Mouse (Mus musculus) erythroblast, embryonic 14.5 days (primary cell): Measurements from ENCODE around the gene Arnt.

ENCODE experiments used
- GATA1 ChIP-seq: IDR thresholded peaks from 2 replicates; pipeline ENCODE4 v1.6.1; 2012; ENCODE audit warnings: low read length, inconsistent platforms, mixed read lengths
- TAL1 ChIP-seq: IDR thresholded peaks from 3 replicates; pipeline ENCODE4 v1.6.1; 2012; ENCODE audit warnings: low read length, inconsistent platforms, mixed read lengths

DNA sequence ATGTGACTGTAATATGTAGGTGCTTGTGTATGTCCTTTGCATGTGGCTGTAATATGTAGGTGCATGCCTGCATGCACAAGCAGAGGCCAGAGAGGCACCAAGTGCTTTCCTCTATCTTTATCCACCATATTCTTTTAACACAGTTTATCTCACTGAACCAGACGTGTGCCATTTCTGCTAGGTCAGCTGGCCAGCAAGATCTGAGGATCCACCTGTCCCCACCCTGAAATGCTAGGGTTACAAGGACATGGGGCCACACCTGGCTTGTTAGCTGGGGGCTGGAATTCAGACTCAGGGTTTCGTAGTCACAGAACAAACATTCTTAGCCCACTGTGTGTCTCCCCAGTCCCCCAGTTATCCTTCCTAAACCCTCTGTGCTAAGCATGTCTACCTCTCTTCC lies 85.1 kb downstream of the Arnt start:
- peak; percentile 95 for TF ChIP-seq GATA1
- peak; percentile 99 for TF ChIP-seq TAL1
